Mouse (Mus musculus): Measurements from ENCODE around the gene Unc5cl. TPM values are rescaled to one million over a fixed set of nuclear protein-coding genes. Genes with fewer than 3 reads are reported as not detected.
A peak's percentile ranks its signal among the peaks of the same experiment; 100 is the strongest.

Gene Unc5cl
- polyA plus RNA-seq, 1 experiment: 0.58 TPM

DNA sequence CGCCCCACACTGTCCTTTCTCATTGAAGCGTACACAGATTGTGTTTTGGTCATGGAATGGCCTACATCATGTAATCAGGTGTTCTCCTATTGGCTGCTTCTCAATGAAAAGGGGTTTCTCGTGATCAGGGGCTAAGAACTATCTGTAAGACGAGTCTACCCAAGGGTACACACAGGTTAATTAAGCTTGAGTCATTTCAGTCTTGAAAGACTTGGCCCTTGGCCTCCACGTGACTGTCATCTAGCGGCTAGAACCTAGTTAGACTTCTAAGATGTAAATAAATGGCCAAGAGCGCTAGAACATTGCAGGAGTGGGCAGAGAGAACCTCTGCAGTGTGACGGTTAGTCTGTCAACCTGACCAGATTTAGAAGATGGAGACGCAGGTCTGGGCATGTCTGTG, 30.5 kb upstream of the Unc5cl start:
- peak overlapping the region; percentile 28; the same call in 1 of the 2 replicates for H3K27ac ChIP-seq (ENCODE audit: insufficient read depth, low read depth, low read length)

DNA sequence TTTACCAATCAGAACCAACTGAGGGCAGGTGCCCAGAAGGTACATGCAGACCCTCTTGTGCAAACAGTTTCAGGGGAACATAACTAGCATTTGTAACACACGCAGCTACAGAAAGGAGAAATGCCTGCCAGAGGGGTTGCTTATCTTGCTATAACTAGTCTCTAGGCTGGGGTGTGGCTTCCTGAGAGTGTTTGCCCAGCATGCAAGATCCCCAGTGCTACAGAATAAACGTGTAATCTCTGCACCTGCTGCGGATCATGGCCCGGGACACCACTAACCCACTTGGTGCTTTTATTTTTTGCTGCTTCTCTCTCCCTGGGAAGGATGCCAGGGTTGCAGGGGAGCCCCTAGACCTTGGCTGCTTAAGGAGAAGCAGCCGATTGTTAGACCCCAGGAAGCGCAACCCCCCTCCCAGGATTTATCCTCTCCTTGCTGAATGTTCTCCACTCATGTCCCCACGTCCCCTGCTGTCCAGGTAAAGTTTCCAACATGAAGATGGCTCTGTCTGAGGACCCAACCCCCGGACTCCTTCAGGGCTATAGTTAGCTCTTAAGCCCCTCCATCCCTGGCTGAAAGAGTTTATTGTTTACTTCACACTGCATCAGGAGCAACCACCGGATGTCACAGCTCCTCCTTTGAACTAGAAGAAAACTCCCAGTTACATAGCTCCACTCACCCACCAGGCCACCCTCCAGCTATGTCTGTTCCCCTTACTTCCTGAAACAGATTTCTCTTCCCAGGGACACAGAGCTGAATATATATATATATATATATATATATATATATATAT, 28.7 kb upstream of the Unc5cl start:
- TF ChIP-seq CTCF (conservative IDR thresholded peaks at IDR 0.05; ENCODE audit: insufficient read depth, insufficient read length, low read depth, low read length) (no peak), POLR2A (IDR thresholded peaks at IDR 0.05; ENCODE audit: low read depth, low read length) (no peak)
- DNase-seq: no peak
- 52% methylated on average over 9 of the region's 9 CpGs for WGBS

More for the DNA sequence above, 30.5 kb upstream of the Unc5cl start:
- H3K4me1 ChIP-seq (ENCODE audit: control insufficient read depth, insufficient read depth, low read length): peaks cover 13% of the 10 kb centered on the region
- DNase-seq: peak; percentile 60
- no peak overlapping the region for H3K4me3 ChIP-seq (ENCODE audit: insufficient read depth, low read depth, low read length)
- no peak for TF ChIP-seq POLR2A (IDR thresholded peaks at IDR 0.05; ENCODE audit: low read depth, low read length)
- no peak for TF ChIP-seq CTCF (conservative IDR thresholded peaks at IDR 0.05; ENCODE audit: insufficient read depth, insufficient read length, low read depth, low read length)
- whole genome bisulfite sequencing: 74% methylated on average over 9 of the region's 9 CpGs
- H3K36me3 ChIP-seq (ENCODE audit: control insufficient read depth, insufficient read depth, low read length): no peaks in the 10 kb centered on the region
- no peaks in the 10 kb centered on the region for H3K27me3 ChIP-seq (replicated peaks; ENCODE audit: control insufficient read depth, insufficient read depth, low read length)

GRCm38 (mm10) chr17:48426991-48427750, 27.5 kb upstream of the Unc5cl start:
- H3K4me1 ChIP-seq (ENCODE audit: control insufficient read depth, insufficient read depth, low read length): peaks cover 13% of the 10 kb centered on the region
- 55% methylated on average over 13 of the region's 13 CpGs for WGBS
- H3K27me3 ChIP-seq (replicated peaks; ENCODE audit: control insufficient read depth, insufficient read depth, low read length): no peaks in the 10 kb centered on the region
- no peaks in the 10 kb centered on the region for H3K36me3 ChIP-seq (ENCODE audit: control insufficient read depth, insufficient read depth, low read length)
- H3K27ac ChIP-seq (ENCODE audit: insufficient read depth, low read depth, low read length): no peak overlapping the region
- TF ChIP-seq CTCF (conservative IDR thresholded peaks at IDR 0.05; ENCODE audit: insufficient read depth, insufficient read length, low read depth, low read length): no peak
- DNase-seq: no peak
- no peak overlapping the region for H3K4me3 ChIP-seq (ENCODE audit: insufficient read depth, low read depth, low read length)

More for the DNA sequence above, 28.7 kb upstream of the Unc5cl start:
- H3K36me3 ChIP-seq (ENCODE audit: control insufficient read depth, insufficient read depth, low read length): no peaks in the 10 kb centered on the region
- no peak overlapping the region for H3K27ac ChIP-seq (ENCODE audit: insufficient read depth, low read depth, low read length)
- H3K27me3 ChIP-seq (replicated peaks; ENCODE audit: control insufficient read depth, insufficient read depth, low read length): no peaks in the 10 kb centered on the region
- H3K4me1 ChIP-seq (ENCODE audit: control insufficient read depth, insufficient read depth, low read length): peaks cover 13% of the 10 kb centered on the region
- H3K4me3 ChIP-seq (ENCODE audit: insufficient read depth, low read depth, low read length): no peak overlapping the region

DNA sequence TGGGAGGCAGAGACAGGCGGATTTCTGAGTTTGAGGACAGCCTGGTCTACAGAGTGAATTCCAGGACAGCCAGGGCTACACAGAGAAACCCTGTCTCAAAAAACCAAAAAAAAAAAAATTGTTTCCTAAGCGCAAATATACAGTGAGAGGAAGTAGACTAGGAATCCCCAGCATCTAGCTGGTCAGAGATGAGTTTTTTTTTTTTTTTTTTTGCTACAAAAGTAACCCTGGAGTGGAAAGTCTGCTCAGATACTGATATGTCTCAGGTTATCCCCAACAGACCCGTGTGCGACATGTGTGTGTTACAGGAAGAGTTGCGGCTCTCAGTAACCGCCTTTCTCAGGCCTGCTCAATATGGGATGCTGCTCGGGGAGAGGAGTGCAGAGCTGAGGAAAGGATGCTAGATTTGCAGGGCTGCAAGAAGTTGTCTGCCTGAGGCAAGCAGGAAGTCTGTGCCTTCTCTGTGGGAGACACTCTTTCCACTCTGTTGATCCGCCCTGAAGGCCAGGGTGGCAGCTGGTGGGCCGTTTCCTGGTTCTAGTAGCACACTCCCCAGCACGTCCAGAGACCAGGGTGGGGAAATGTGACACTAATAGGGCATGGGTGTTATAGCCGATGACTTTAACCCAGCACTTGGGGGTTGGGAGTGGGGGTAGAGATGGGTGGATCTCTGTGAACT, 26.7 kb upstream of the Unc5cl start:
- DNase-seq: no peak
- WGBS: 60% methylated on average over 11 of the region's 11 CpGs
- Histone ChIP-seq H3K27me3 (replicated peaks; ENCODE audit: control insufficient read depth, insufficient read depth, low read length) (no peaks in the 10 kb centered on the region), H3K27ac (ENCODE audit: insufficient read depth, low read depth, low read length) (no peak overlapping the region), H3K4me1 (ENCODE audit: control insufficient read depth, insufficient read depth, low read length) (peaks cover 13% of the 10 kb centered on the region), H3K4me3 (ENCODE audit: insufficient read depth, low read depth, low read length) (no peak overlapping the region), H3K36me3 (ENCODE audit: control insufficient read depth, insufficient read depth, low read length) (no peaks in the 10 kb centered on the region)
- TF ChIP-seq CTCF (conservative IDR thresholded peaks at IDR 0.05; ENCODE audit: insufficient read depth, insufficient read length, low read depth, low read length) (no peak), POLR2A (IDR thresholded peaks at IDR 0.05; ENCODE audit: low read depth, low read length) (no peak)

DNA sequence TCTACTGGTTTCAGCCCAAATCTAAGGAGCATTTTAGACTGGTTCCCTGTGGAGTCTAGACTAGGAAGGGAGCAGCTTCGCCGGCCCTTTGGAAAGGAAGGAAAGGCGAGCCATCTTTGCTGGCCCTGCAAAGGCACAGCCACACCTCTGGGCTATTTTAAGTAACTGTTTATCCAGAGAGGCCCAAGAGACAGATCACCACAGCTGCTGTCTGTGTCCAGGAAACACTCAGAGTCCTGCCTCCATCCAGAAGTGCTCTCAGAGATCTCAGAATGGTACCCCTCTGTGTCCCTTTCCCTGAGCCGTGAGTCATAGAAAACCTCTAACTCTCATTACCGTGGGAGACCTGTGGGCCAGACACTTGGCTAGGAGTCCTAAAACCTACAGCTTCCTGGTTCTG, 24.3 kb upstream of the Unc5cl start:
- WGBS: 43% methylated on average over 5 of the region's 5 CpGs
- no peak for TF ChIP-seq POLR2A (IDR thresholded peaks at IDR 0.05; ENCODE audit: low read depth, low read length)
- no peak for TF ChIP-seq CTCF (conservative IDR thresholded peaks at IDR 0.05; ENCODE audit: insufficient read depth, insufficient read length, low read depth, low read length)
- Histone ChIP-seq H3K4me1 (ENCODE audit: control insufficient read depth, insufficient read depth, low read length) (peaks cover 7% of the 10 kb centered on the region; the same call in 1 of the 2 replicates), H3K27me3 (replicated peaks; ENCODE audit: control insufficient read depth, insufficient read depth, low read length) (no peaks in the 10 kb centered on the region), H3K36me3 (ENCODE audit: control insufficient read depth, insufficient read depth, low read length) (no peaks in the 10 kb centered on the region), H3K4me3 (ENCODE audit: insufficient read depth, low read depth, low read length) (no peak overlapping the region), H3K27ac (ENCODE audit: insufficient read depth, low read depth, low read length) (no peak overlapping the region)
- no peak for DNase-seq

GRCm38 (mm10) chr17:48431054-48431453, 23.6 kb upstream of the Unc5cl start:
- H3K36me3 ChIP-seq (ENCODE audit: control insufficient read depth, insufficient read depth, low read length): no peaks in the 10 kb centered on the region
- H3K27me3 ChIP-seq (replicated peaks; ENCODE audit: control insufficient read depth, insufficient read depth, low read length): no peaks in the 10 kb centered on the region
- 80% methylated on average over 5 of the region's 5 CpGs for WGBS
- peaks cover 7% of the 10 kb centered on the region; the same call in 1 of the 2 replicates for H3K4me1 ChIP-seq (ENCODE audit: control insufficient read depth, insufficient read depth, low read length)
- TF ChIP-seq POLR2A (IDR thresholded peaks at IDR 0.05; ENCODE audit: low read depth, low read length): no peak
- H3K27ac ChIP-seq (ENCODE audit: insufficient read depth, low read depth, low read length): no peak overlapping the region
- no peak overlapping the region for H3K4me3 ChIP-seq (ENCODE audit: insufficient read depth, low read depth, low read length)
- no peak for DNase-seq

All from kidney, adult 2 months (tissue).